Mouse (Mus musculus) lung, embryonic 14.5 days (tissue): ENCODE measurements around the gene Insc. TPM values are rescaled to one million over a fixed set of nuclear protein-coding genes. Genes with fewer than 3 reads are reported as not detected.

Experiments
- ATAC-seq: fragments of 200-750 bp; cut with Nextera tagmentation; 2 replicates; pipeline ENCODE4 v1.8.0; 2017; ENCODE audit warnings: mild to moderate bottlenecking, moderate TSS enrichment, moderate library complexity; ENCODE audit not compliant: insufficient read depth
- DNase-seq: peaks from one replicate; pipeline ENCODE4 v3.0.0-alpha.2; 2015
- H3K27ac ChIP-seq: fragments of 300-500 bp; sonication (generic); 2 replicates; pipeline ENCODE4 v1.5.1; 2014; ENCODE audit warnings: low read depth, mild to moderate bottlenecking, moderate library complexity
- H3K27me3 ChIP-seq: fragments of 300-500 bp; sonication (generic); 2 replicates; pipeline ENCODE4 v1.6.1; 2014; ENCODE audit warnings: low read length, control low read depth; ENCODE audit not compliant: insufficient read depth
- H3K36me3 ChIP-seq: fragments of 300-500 bp; sonication (generic); 2 replicates; pipeline ENCODE4 v1.6.1; 2014; ENCODE audit warnings: control low read depth; ENCODE audit not compliant: insufficient read depth
- H3K4me1 ChIP-seq: fragments of 300-500 bp; sonication (generic); 2 replicates; pipeline ENCODE4 v1.6.1; 2014; ENCODE audit warnings: antibody characterized with exemption, control low read depth; ENCODE audit not compliant: insufficient read depth
- H3K4me2 ChIP-seq: fragments of 300-500 bp; sonication (generic); 2 replicates; pipeline ENCODE4 v1.6.1; 2014; ENCODE audit warnings: mild to moderate bottlenecking
- H3K4me3 ChIP-seq: fragments of 300-500 bp; sonication (generic); 2 replicates; pipeline ENCODE4 v1.5.1; 2014; ENCODE audit warnings: low read depth, low read length
- H3K9ac ChIP-seq: fragments of 300-500 bp; sonication (generic); 2 replicates; pipeline ENCODE4 v1.6.1; 2014
- H3K9me3 ChIP-seq: fragments of 300-500 bp; sonication (generic); 2 replicates; pipeline ENCODE4 v1.6.1; 2016; ENCODE audit warnings: low read depth, low read length, control low read depth
- CTCF ChIP-seq: IDR thresholded peaks from 2 replicates; pipeline ENCODE4 v1.5.1; 2016; ENCODE audit warnings: antibody characterized with exemption, low read depth
- WGBS: fragments of 180-500 bp; shearing (Covaris S2); extraction: QIAGEN DNeasy Blood & Tissue Kit; methylation state at CpG from one replicate; pipeline ENCODE4 v1.1.7; 2014; 5-methylcytosine and 5-hydroxymethylcytosine counted together
- polyA plus RNA-seq: library from polyadenylated mRNA; unstranded; fragments of >200 nt; fragmentation: Nextera tagmentation; extraction: Ambion mirVana; gene quantifications from 2 replicates; pipeline ENCODE4 v1.2.1, GENCODE M21; 2014

Insc gene
- polyA plus RNA-seq, 1 experiment from 2014 or later = 3.3 TPM

DNA sequence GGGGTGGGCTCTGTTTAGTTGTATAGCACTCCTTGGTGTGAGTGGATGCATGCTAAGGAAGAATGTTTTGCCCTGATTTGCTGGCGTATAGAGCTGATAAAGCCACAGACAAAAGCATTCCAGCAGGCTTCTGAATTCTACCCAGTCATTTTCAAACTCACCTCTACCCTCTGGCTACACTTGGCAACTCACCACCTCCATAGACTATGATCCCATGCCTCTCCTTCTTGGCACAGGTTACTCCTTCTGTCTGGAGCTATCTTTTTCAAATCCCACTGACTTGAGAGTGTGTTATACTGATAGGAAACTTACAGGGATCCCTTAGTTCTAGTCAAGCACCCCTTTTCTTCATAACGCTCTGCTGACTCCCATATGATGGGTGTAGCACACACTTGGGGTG, 32.4 kb downstream of the Insc start:
- H3K4me2 ChIP-seq = no peak overlapping the region
- no peak for TF ChIP-seq CTCF
- no peaks in the 10 kb centered on the region for H3K27me3 ChIP-seq
- no peak overlapping the region for H3K27ac ChIP-seq
- no peak overlapping the region for H3K4me3 ChIP-seq
- DNase-seq = no peak
- no peaks in the 10 kb centered on the region for H3K4me1 ChIP-seq
- 63% methylated on average over 2 of the region's 2 CpGs for WGBS
- H3K36me3 ChIP-seq = no peaks in the 10 kb centered on the region
- no peaks in the 10 kb centered on the region for H3K9me3 ChIP-seq
- no peak for ATAC-seq
- H3K9ac ChIP-seq = no peak overlapping the region

DNA sequence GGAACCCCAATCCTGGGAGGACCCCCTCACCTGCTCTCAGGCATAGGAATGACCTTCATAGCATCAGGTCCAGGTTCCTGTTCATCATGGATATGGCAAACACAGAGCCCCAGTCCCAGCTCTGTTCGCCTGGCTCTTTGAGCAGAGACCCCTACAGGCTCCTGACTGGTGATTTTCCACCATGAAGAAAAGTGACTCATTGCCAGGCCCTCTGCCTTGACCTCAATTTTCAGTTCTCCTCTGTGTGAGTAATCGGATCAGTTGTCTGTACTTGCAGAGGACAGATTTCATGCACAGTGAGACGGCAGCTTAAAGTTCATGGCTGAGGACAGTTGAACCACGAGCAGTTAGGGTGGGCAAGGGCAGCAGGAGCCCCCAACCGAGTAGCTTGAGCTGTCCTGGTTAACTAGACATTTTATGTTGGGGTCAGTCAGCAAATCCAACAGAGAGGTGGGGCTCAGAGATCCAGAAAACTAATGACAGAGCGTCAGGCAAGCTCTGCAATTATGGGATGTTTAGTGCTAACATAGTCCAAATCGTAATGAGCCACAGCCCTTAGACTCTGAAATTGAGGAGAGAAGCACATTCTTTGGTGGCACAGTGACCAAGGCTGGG, 34.8 kb downstream of the Insc start:
- Histone ChIP-seq H3K27me3 (no peaks in the 10 kb centered on the region), H3K4me2 (no peak overlapping the region), H3K36me3 (no peaks in the 10 kb centered on the region), H3K4me1 (no peaks in the 10 kb centered on the region), H3K9me3 (no peaks in the 10 kb centered on the region), H3K9ac (no peak overlapping the region), H3K4me3 (no peak overlapping the region), H3K27ac (no peak overlapping the region)
- TF ChIP-seq CTCF = no peak
- DNase-seq = no peak
- ATAC-seq = no peak
- WGBS = 82% methylated on average over 7 of the region's 7 CpGs

- H3K9me3 ChIP-seq = no peaks in the 10 kb centered on the region
- ATAC-seq = no peak
- no peaks in the 10 kb centered on the region for H3K36me3 ChIP-seq
- no peak overlapping the region for H3K4me2 ChIP-seq
- no peaks in the 10 kb centered on the region for H3K4me1 ChIP-seq
- no peak overlapping the region for H3K27ac ChIP-seq
- no peak overlapping the region for H3K4me3 ChIP-seq
- no peak for DNase-seq
- no peak overlapping the region for H3K9ac ChIP-seq
- WGBS = 55% methylated on average over 8 of the region's 8 CpGs
- no peaks in the 10 kb centered on the region for H3K27me3 ChIP-seq
- no peak for TF ChIP-seq CTCF
These were observed 35.7 kb downstream of the Insc start for GRCm38 (mm10) chr7:114779056-114779660.

DNA sequence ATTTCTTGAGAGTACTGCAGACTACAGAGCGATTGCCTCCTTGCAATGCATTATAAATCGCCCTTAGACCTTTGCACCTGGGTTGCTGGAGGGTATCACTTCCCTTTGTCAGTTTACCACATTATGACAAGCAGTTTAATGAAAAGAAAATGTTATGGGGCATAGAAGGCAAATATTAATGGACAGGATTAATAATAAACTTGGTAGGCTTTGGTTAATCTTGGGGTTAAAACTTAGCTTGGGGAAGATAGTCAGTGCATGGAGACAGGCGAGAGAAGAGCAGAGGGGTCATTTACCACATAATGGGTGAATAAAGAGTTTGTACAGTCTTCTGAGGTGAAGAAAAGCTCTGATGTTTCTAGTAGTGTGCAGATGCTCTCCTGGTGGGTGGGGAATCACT, 39.8 kb downstream of the Insc start:
- Histone ChIP-seq H3K9ac (no peak overlapping the region), H3K4me3 (no peak overlapping the region), H3K36me3 (no peaks in the 10 kb centered on the region), H3K27me3 (no peaks in the 10 kb centered on the region), H3K4me2 (no peak overlapping the region), H3K27ac (no peak overlapping the region), H3K9me3 (no peaks in the 10 kb centered on the region), H3K4me1 (no peaks in the 10 kb centered on the region)
- 70% methylated on average over 3 of the region's 3 CpGs for WGBS
- ATAC-seq (no peak), DNase-seq (no peak)
- TF ChIP-seq CTCF = no peak

DNA sequence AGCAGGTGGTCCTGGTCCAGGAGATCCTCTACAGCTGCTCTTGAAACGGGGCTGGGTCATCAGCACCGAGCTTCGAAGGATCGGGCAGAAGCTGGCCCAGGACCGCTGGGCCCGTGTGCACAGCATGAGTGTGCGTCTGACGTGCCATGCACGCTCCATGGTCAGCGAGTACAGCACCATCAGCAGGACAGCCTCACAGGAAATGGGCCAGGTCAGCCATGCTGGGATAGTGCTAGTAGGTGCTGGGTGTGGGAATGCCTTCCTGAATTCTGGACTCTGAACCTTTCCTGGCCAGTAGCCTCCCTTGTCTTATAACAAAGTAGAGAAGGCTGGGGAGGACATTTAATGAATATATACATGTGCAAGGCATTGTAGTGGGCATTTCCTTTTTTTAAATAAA, 47.6 kb downstream of the Insc start:
- Histone ChIP-seq H3K27ac (no peak overlapping the region), H3K27me3 (no peaks in the 10 kb centered on the region), H3K9me3 (no peaks in the 10 kb centered on the region), H3K4me3 (no peak overlapping the region), H3K4me2 (no peak overlapping the region), H3K36me3 (no peaks in the 10 kb centered on the region), H3K4me1 (no peaks in the 10 kb centered on the region), H3K9ac (no peak overlapping the region)
- DNase-seq = no peak
- TF ChIP-seq CTCF = no peak
- no peak for ATAC-seq
- 90% methylated on average over 10 of the region's 10 CpGs for WGBS

GRCm38 (mm10) chr7:114792026-114792425, 48.5 kb downstream of the Insc start:
- Histone ChIP-seq H3K27me3 (no peaks in the 10 kb centered on the region), H3K4me1 (no peaks in the 10 kb centered on the region), H3K9me3 (no peaks in the 10 kb centered on the region), H3K4me3 (no peak overlapping the region), H3K9ac (no peak overlapping the region), H3K27ac (no peak overlapping the region), H3K36me3 (no peaks in the 10 kb centered on the region), H3K4me2 (no peak overlapping the region)
- DNase-seq (no peak), ATAC-seq (no peak)
- TF ChIP-seq CTCF = no peak
- WGBS = 70% methylated on average over 6 of the region's 6 CpGs

GRCm38 (mm10) chr7:114794400-114794799, 50.9 kb downstream of the Insc start:
- no peak overlapping the region for H3K4me2 ChIP-seq
- H3K9ac ChIP-seq = no peak overlapping the region
- H3K9me3 ChIP-seq = no peaks in the 10 kb centered on the region
- H3K4me1 ChIP-seq = no peaks in the 10 kb centered on the region
- no peak for DNase-seq
- no peak for ATAC-seq
- H3K27ac ChIP-seq = no peak overlapping the region
- H3K27me3 ChIP-seq = no peaks in the 10 kb centered on the region
- no peak for TF ChIP-seq CTCF
- WGBS = 73% methylated on average over 2 of the region's 2 CpGs
- H3K4me3 ChIP-seq = no peak overlapping the region
- H3K36me3 ChIP-seq = no peaks in the 10 kb centered on the region

- no peak overlapping the region for H3K9ac ChIP-seq
- H3K9me3 ChIP-seq = no peaks in the 10 kb centered on the region
- ATAC-seq = no peak
- H3K4me2 ChIP-seq = no peak overlapping the region
- no peak for TF ChIP-seq CTCF
- no peaks in the 10 kb centered on the region for H3K36me3 ChIP-seq
- WGBS = 72% methylated on average over 8 of the region's 8 CpGs
- H3K27ac ChIP-seq = no peak overlapping the region
- no peaks in the 10 kb centered on the region for H3K27me3 ChIP-seq
- no peaks in the 10 kb centered on the region for H3K4me1 ChIP-seq
- no peak for DNase-seq
- no peak overlapping the region for H3K4me3 ChIP-seq
These were observed 59.1 kb downstream of the Insc start for GRCm38 (mm10) chr7:114802576-114802975.
